Mouse (Mus musculus) MEL (cell line): Measurements from ENCODE around the gene Tubg2. TPM values are rescaled to one million over a fixed set of nuclear protein-coding genes. Genes with fewer than 3 reads are reported as not detected.

Experiments used
- DNase-seq: peaks from one replicate; pipeline ENCODE4 v3.0.0; 2011; ENCODE audit warnings: low read depth, low spot score
- H3K27ac ChIP-seq: 2 replicates; pipeline ENCODE4 v1.5.1; 2012; ENCODE audit warnings: low read depth, mild to moderate bottlenecking, control low read depth, low read length, moderate library complexity; ENCODE audit not compliant: control insufficient read depth
- H3K27me3 ChIP-seq, 2 experiments: fragments of 150-350 bp in 1 of 2; sonication (generic) in 1 of 2; 2 replicates each; pipeline ENCODE4 v1.6.1; 2012; ENCODE audit warnings: low read length in 2 of 2, mild to moderate bottlenecking in 2 of 2, improper control_type of control experiment in 1 of 2, moderate library complexity in 1 of 2; ENCODE audit not compliant: insufficient read depth in 2 of 2, control insufficient read depth in 1 of 2
- H3K36me3 ChIP-seq, 2 experiments: 2 replicates each; pipeline ENCODE4 v1.6.1; 2012 to 2014; ENCODE audit warnings: low read length in 2 of 2, improper control_type of control experiment in 1 of 2, inconsistent platforms in 1 of 2, mild to moderate bottlenecking in 1 of 2; ENCODE audit not compliant: insufficient read depth in 2 of 2, control insufficient read depth in 1 of 2
- H3K4me1 ChIP-seq, 2 experiments: fragments of 150-350 bp in 1 of 2; sonication (generic) in 1 of 2; 2 replicates each; pipeline ENCODE4 v1.6.1; 2012; ENCODE audit warnings: low read length in 2 of 2, improper control_type of control experiment in 1 of 2, mild to moderate bottlenecking in 1 of 2; ENCODE audit not compliant: insufficient read depth in 2 of 2, control insufficient read depth in 1 of 2
- H3K4me3 ChIP-seq, 2 experiments: fragments of 150-350 bp in 1 of 2; sonication (generic) in 1 of 2; 2 replicates each; pipeline ENCODE4 v1.5.1; 2012; ENCODE audit warnings: low read depth in 2 of 2, low read length in 2 of 2, mild to moderate bottlenecking in 2 of 2, moderate library complexity in 2 of 2, control low read depth in 1 of 2, improper control_type of control experiment in 1 of 2; ENCODE audit not compliant: control insufficient read depth in 1 of 2, insufficient read depth in 1 of 2
- H3K79me2 ChIP-seq: 2 replicates; pipeline ENCODE4 v1.6.1; 2012; ENCODE audit warnings: mild to moderate bottlenecking, low read length, moderate library complexity; ENCODE audit not compliant: control insufficient read depth, poor library complexity, insufficient read depth
- H3K9ac ChIP-seq: 2 replicates; pipeline ENCODE4 v1.6.1; 2012; ENCODE audit warnings: low read depth, mild to moderate bottlenecking, control low read depth, low read length, moderate library complexity; ENCODE audit not compliant: control insufficient read depth, poor library complexity, severe bottlenecking
- H3K9me3 ChIP-seq: fragments of 150-350 bp; sonication (generic); replicated peaks from 2 replicates; pipeline ENCODE4 v1.6.1; 2012; ENCODE audit warnings: mild to moderate bottlenecking, low read length, improper control_type of control experiment, moderate library complexity; ENCODE audit not compliant: insufficient read depth
- CTCF ChIP-seq, 3 experiments: IDR thresholded peaks in 2 of 3; conservative IDR thresholded peaks in 1 of 3; 2 replicates each; pipeline ENCODE4 v1.5.1; 2011 to 2012; ENCODE audit warnings: low read length in 3 of 3, low read depth in 2 of 3, mild to moderate bottlenecking in 2 of 3, improper control_type of control experiment in 1 of 3, inconsistent platforms in 1 of 3, mixed read lengths in 1 of 3, moderate library complexity in 1 of 3; ENCODE audit not compliant: control insufficient read depth in 1 of 3, insufficient read depth in 1 of 3, poor library complexity in 1 of 3, severe bottlenecking in 1 of 3
- EP300 ChIP-seq, 2 experiments: IDR thresholded peaks; 2 replicates each; pipeline ENCODE4 v1.6.1; 2011; ENCODE audit warnings: improper control_type of control experiment in 2 of 2, low read length in 2 of 2, low read depth in 1 of 2, mild to moderate bottlenecking in 1 of 2
- ETS1 ChIP-seq: IDR thresholded peaks from 2 replicates; pipeline ENCODE4 v1.6.1; 2012; ENCODE audit warnings: low read depth, mild to moderate bottlenecking, inconsistent platforms, low read length, improper control_type of control experiment, moderate library complexity
- GATA1 ChIP-seq: IDR thresholded peaks from 2 replicates; pipeline ENCODE4 v1.6.1; 2011; ENCODE audit warnings: low read depth, low read length, improper control_type of control experiment
- MAFK ChIP-seq: IDR thresholded peaks from 2 replicates; pipeline ENCODE4 v1.6.1; 2011; ENCODE audit warnings: low read depth, mild to moderate bottlenecking, low read length, improper control_type of control experiment, borderline replicate concordance
- MAX ChIP-seq: IDR thresholded peaks from 2 replicates; pipeline ENCODE4 v1.6.1; 2011; ENCODE audit warnings: low read length, improper control_type of control experiment
- MEF2A ChIP-seq: IDR thresholded peaks from 2 replicates; pipeline ENCODE4 v1.6.1; 2014; ENCODE audit warnings: low read depth, mild to moderate bottlenecking, inconsistent platforms, low read length, improper control_type of control experiment; ENCODE audit not compliant: poor library complexity, insufficient replicate concordance, severe bottlenecking; ENCODE audit errors: extremely low read depth
- MXI1 ChIP-seq: IDR thresholded peaks from 2 replicates; pipeline ENCODE4 v1.6.1; 2011; ENCODE audit warnings: mild to moderate bottlenecking, low read depth, low read length, improper control_type of control experiment
- NELFE ChIP-seq: IDR thresholded peaks from 2 replicates; pipeline ENCODE4 v1.6.1; 2011; ENCODE audit warnings: low read depth, low read length, improper control_type of control experiment
- POLR2AphosphoS2 ChIP-seq: IDR thresholded peaks from 2 replicates; pipeline ENCODE4 v1.6.1; 2011; ENCODE audit warnings: low read length, improper control_type of control experiment
- TAL1 ChIP-seq: IDR thresholded peaks from 2 replicates; pipeline ENCODE4 v1.6.1; 2012; ENCODE audit warnings: mild to moderate bottlenecking, inconsistent platforms, low read length, moderate library complexity, mixed read lengths
- TBP ChIP-seq: IDR thresholded peaks from 2 replicates; pipeline ENCODE4 v1.8.0; 2011; ENCODE audit warnings: low read depth, low read length, improper control_type of control experiment
- USF1 ChIP-seq: IDR thresholded peaks from 2 replicates; pipeline ENCODE4 v1.6.1; 2014; ENCODE audit warnings: low read depth, mild to moderate bottlenecking, inconsistent platforms, low read length, improper control_type of control experiment, moderate library complexity
- ZMIZ1 ChIP-seq: IDR thresholded peaks from 2 replicates; pipeline ENCODE4 v1.6.1; 2012; ENCODE audit warnings: low read depth, mild to moderate bottlenecking, inconsistent platforms, low read length, improper control_type of control experiment, moderate library complexity
- polyA plus RNA-seq, 2 experiments: library from polyadenylated mRNA; stranded (reverse) in 1 of 2; unstranded in 1 of 2; fragments of >175 nt in 1 of 2; fragments of >200 nt in 1 of 2; gene quantifications; 2 replicates each; pipeline versions ENCODE4 v1.2.1 to v1.2.4; 2012; ENCODE audit warnings: low replicate concordance in 2 of 2, low read depth in 1 of 2; ENCODE audit not compliant: insufficient read length in 2 of 2, insufficient read depth in 1 of 2, missing spikeins in 1 of 2
- total RNA-seq: library from RNA; depleted of rRNA; stranded (reverse); fragments of 300-350 nt; gene quantifications from 2 replicates; pipeline ENCODE4 v1.2.3, GENCODE M21; 2012

The Tubg2 gene
- total and polyA plus RNA-seq, 3 experiments, result not detected

DNA sequence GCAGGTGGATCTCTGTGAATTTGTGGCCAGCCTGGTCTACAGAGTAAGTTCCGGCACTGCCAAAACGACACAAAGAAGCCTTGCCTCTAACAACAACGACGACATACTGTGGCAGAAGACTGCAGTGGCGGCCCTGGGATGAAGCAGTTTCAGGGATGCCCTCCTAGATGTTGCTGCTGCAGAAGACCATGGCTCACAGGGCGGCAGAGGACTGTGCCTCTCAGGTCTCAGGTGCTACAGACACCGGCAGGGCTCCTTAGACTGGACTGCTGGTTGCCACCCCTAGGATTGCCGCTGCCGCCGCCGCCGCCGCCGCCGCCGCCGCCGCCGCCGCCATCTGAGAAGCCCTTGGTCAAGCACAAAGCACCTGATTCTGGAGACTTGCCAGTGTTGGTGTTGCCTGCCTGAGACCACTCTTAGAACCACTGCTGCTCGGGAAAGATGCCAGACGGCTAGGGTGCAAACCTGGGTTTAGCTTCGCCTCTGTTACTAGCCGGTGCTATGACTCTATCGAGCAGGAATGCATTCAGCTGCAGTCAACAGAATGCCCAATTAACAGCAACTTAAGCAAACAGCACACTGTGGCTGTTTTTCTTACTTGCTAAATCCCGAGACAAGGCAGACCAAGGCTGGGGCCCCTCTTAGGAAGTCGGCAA, 15.4 kb upstream of the Tubg2 start:
- Histone ChIP-seq H3K4me1 (peaks cover 0 to 19% of the 10 kb centered on the region in 2 experiments; a peak in 1 of 4 replicates), H3K79me2 (no peaks in the 10 kb centered on the region), H3K27me3 (peaks cover 0 to 6% of the 10 kb centered on the region in 2 experiments; a peak in 2 of 4 replicates), H3K9ac (no peak overlapping the region), H3K36me3 (no peaks in the 10 kb centered on the region), H3K9me3 (no peaks in the 10 kb centered on the region), H3K4me3 (no peak overlapping the region), H3K27ac (no peak overlapping the region)
- TF ChIP-seq TAL1 (no peak), ZMIZ1 (no peak), MAX (no peak), NELFE (no peak), EP300 (IDR thresholded peaks at IDR 0.05; ENCODE audit: low read depth in 1 of 2, low read length in 2 of 2) (no peak), CTCF (IDR thresholded peaks at IDR 0.05 in 2 of 3, conservative IDR thresholded peaks at IDR 0.05 in 1 of 3; ENCODE audit: control insufficient read depth in 1 of 3, insufficient read depth in 1 of 3, low read depth in 2 of 3, low read length in 3 of 3, poor library complexity in 1 of 3, severe bottlenecking in 1 of 3) (no peak), ETS1 (no peak), MAFK (no peak), MXI1 (no peak), TBP (no peak), MEF2A (no peak), USF1 (no peak), POLR2AphosphoS2 (no peak)
- DNase-seq, result no peak

DNA sequence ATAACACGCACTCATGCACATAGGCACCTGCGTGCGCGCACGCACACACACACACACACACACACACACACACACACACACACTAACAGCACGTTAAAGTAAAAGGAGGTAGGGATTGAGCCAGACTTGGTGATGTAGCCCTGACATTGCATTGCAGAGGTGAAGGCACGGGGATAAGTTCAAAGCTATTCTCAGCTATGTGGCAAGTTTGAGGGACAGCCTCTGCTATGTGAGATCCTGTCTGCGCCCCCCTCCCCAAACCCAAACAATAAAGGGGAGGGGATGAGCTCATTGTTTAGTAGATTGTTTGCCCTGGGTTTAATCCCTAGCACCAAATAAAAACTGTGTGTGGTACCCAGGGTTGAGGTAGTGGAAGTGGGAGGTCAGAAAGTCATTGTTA, 14.6 kb upstream of the Tubg2 start:
- H3K9ac ChIP-seq, result no peak overlapping the region
- no peak for DNase-seq
- peaks cover 0 to 19% of the 10 kb centered on the region in 2 experiments; a peak in 1 of 4 replicates for H3K4me1 ChIP-seq
- H3K36me3 ChIP-seq, result no peaks in the 10 kb centered on the region
- H3K27ac ChIP-seq, result no peak overlapping the region
- TF ChIP-seq ETS1, result no peak
- TF ChIP-seq CTCF (IDR thresholded peaks at IDR 0.05 in 2 of 3, conservative IDR thresholded peaks at IDR 0.05 in 1 of 3; ENCODE audit: control insufficient read depth in 1 of 3, insufficient read depth in 1 of 3, low read depth in 2 of 3, low read length in 3 of 3, poor library complexity in 1 of 3, severe bottlenecking in 1 of 3), result no peak
- TF ChIP-seq GATA1, result no peak
- TF ChIP-seq USF1, result no peak
- no peak for TF ChIP-seq ZMIZ1
- H3K4me3 ChIP-seq, result no peak overlapping the region
- H3K9me3 ChIP-seq, result no peaks in the 10 kb centered on the region
- H3K79me2 ChIP-seq, result no peaks in the 10 kb centered on the region
- peaks cover 0 to 6% of the 10 kb centered on the region in 2 experiments; a peak in 2 of 4 replicates for H3K27me3 ChIP-seq
